Mouse (Mus musculus) liver, embryonic 11.5 days (tissue): ENCODE measurements at regions not wholly inside any gene's neighbourhood (a gene's known extent, or its start where the extent isn't known, plus 50 kb on each side); places are given as distances from the start of the nearest gene placed in this dataset.
A peak's percentile ranks its signal among the peaks of the same experiment; 100 is the strongest.

Experiments
- ATAC-seq: fragments of 200-750 bp; cut with Nextera tagmentation; replicated peaks from 2 replicates; pipeline ENCODE4 v1.8.0; 2017; ENCODE audit warnings: moderate number of reproducible peaks, mild to moderate bottlenecking, moderate TSS enrichment, moderate library complexity; ENCODE audit not compliant: low FRiP score
- DNase-seq: peaks from one replicate; pipeline ENCODE4 v3.0.0-alpha.2; 2017; ENCODE audit warnings: low spot score
- H3K27ac ChIP-seq: fragments of 300-500 bp; sonication (generic); 2 replicates; pipeline ENCODE4 v1.5.1; 2014; ENCODE audit warnings: mild to moderate bottlenecking, low read depth, low read length, control low read depth
- H3K27me3 ChIP-seq: fragments of 300-500 bp; sonication (generic); replicated peaks from 2 replicates; pipeline ENCODE4 v1.6.1; 2014; ENCODE audit warnings: low read length, mixed read lengths; ENCODE audit not compliant: control insufficient read depth, insufficient read depth
- H3K36me3 ChIP-seq: fragments of 300-500 bp; sonication (generic); 2 replicates; pipeline ENCODE4 v1.6.1; 2014; ENCODE audit warnings: mild to moderate bottlenecking, low read length, moderate library complexity, mixed read lengths; ENCODE audit not compliant: control insufficient read depth, insufficient read depth
- H3K4me1 ChIP-seq: fragments of 300-500 bp; sonication (generic); replicated peaks from 2 replicates; pipeline ENCODE4 v1.6.1; 2014; ENCODE audit warnings: low read length, mixed read lengths; ENCODE audit not compliant: control insufficient read depth, insufficient read depth
- H3K4me2 ChIP-seq: fragments of 300-500 bp; sonication (generic); 2 replicates; pipeline ENCODE4 v1.6.1; 2014; ENCODE audit warnings: mild to moderate bottlenecking, control low read depth, moderate library complexity
- H3K4me3 ChIP-seq: fragments of 300-500 bp; sonication (generic); 2 replicates; pipeline ENCODE4 v1.5.1; 2014; ENCODE audit warnings: low read depth, low read length, control low read depth
- H3K9ac ChIP-seq: fragments of 300-500 bp; sonication (generic); 2 replicates; pipeline ENCODE4 v1.6.1; 2014; ENCODE audit warnings: low read depth, low read length, control low read depth
- H3K9me3 ChIP-seq: fragments of 300-500 bp; sonication (generic); 2 replicates; pipeline ENCODE4 v1.6.1; 2016; ENCODE audit warnings: low read length, inconsistent platforms, mixed read lengths; ENCODE audit not compliant: control insufficient read depth
- WGBS: fragments of 180-500 bp; shearing (Covaris S2); extraction: QIAGEN DNeasy Blood & Tissue Kit; methylation state at CpG from one replicate; pipeline ENCODE4 v1.1.7; 2014; 5-methylcytosine and 5-hydroxymethylcytosine counted together

DNA sequence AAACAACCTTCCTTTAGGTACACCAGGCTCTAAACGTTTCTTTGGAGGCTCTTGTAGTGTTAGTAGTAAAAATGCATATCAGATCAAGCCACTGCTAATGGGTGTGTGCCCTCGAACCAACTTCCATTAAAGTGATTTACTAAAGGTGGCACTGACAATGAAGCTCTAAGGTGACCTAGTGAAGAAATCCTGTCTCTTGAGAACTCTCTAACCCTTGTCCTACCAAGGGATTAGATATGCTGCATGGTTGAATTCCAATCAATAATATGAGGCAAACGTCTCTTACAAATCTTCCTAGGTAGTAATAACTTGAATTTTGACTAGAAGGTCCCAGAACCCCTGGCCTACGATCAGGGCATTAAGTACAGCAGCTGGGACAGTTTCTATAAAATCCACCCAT is 640.7 kb downstream of the Pard3 start:
- ATAC-seq (no peak), DNase-seq (no peak)
- no peak overlapping the region for H3K27ac ChIP-seq
- no peaks in the 10 kb centered on the region for H3K36me3 ChIP-seq
- no peaks in the 10 kb centered on the region for H3K9me3 ChIP-seq
- H3K4me2 ChIP-seq, result no peak overlapping the region
- no peaks in the 10 kb centered on the region for H3K4me1 ChIP-seq
- no peak overlapping the region for H3K9ac ChIP-seq
- 62% methylated on average over 4 of the region's 4 CpGs for WGBS
- no peak overlapping the region for H3K4me3 ChIP-seq
- no peaks in the 10 kb centered on the region for H3K27me3 ChIP-seq

DNA sequence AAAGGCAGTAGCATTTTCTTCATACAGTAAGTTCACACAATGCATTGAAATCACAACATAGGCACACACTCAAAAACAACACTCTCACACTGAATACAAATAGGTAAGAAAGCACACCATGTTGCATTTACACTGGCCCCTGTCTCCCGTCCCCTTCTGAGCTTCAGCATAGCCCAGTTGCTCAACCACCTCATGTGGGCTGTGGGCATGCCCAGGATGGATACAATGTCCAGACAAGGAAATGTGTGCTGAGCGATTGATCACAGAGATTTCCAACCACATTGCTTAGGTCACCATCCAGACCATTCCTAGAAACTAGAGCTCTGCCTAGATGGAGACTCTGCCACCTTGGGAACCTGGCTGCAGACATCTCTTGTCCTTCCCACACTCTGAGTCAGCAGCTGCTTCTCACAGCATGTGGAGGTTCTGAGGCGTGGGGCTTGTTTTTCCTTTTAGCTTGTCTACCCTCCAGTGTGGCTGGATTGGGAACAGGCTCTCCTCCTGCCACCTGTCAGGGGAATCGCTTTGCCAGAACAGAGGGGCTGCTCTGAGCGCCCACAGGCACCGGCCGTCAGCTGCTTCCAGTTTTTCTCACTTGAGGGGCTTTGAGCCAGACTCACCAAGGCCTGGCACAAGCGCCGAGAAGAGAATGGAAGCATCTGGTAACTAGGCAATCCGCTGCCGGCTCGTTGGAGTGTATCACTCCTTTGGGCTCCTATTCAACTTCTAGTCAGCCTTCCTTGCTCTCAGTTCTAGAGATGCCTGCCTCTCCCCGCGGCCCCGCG is 642.5 kb downstream of the Pard3 start:
- H3K36me3 ChIP-seq, result no peaks in the 10 kb centered on the region
- 68% methylated on average over 16 of the region's 16 CpGs for WGBS
- H3K27me3 ChIP-seq, result no peaks in the 10 kb centered on the region
- no peaks in the 10 kb centered on the region for H3K4me1 ChIP-seq
- DNase-seq (no peak), ATAC-seq (no peak)
- H3K4me2 ChIP-seq, result no peak overlapping the region
- H3K9me3 ChIP-seq, result no peaks in the 10 kb centered on the region
- no peak overlapping the region for H3K27ac ChIP-seq
- H3K9ac ChIP-seq, result no peak overlapping the region
- no peak overlapping the region for H3K4me3 ChIP-seq

DNA sequence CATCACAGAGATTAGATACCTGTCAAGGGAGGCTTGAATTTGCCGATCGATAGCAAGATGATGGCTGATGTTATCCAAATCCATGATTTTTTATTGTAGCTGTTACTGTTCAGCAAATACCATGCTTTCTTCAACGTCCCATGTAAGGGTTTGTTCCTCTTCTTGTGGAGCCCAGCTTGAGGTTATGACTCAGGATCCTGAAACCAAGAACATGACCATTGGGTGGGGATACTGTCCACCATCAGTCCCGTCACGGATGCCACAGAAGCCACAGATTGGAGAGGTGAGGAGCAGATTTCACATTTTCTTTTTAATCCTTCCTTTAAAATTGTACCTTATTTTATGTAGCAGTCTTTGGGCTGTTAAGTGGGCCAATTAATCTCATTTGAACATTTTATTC is 645.7 kb downstream of the Pard3 start:
- ATAC-seq, result no peak
- Histone ChIP-seq H3K4me1 (no peaks in the 10 kb centered on the region), H3K27me3 (no peaks in the 10 kb centered on the region), H3K27ac (no peak overlapping the region), H3K9ac (no peak overlapping the region), H3K4me2 (no peak overlapping the region), H3K4me3 (no peak overlapping the region), H3K9me3 (no peaks in the 10 kb centered on the region), H3K36me3 (no peaks in the 10 kb centered on the region)
- 74% methylated on average over 5 of the region's 5 CpGs for WGBS
- no peak for DNase-seq

DNA sequence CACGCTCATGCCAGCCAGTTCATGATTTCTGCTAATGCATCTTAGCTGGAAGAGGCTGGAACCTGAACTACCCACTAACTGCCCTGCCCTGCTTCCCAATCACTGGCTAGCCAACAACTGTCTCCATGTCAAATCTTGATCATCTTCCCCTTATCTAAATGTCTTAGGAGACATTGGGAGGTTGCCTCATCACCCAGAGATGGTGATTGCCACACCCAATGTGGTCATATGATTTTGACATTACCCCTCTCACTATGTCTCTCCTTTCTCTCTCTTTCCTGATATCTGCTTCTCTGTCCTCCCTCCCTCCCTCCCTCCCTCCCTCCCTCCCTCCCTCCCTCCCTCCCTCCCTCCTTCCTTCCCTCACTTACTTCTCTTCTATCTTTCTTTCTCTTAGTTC is 643.3 kb upstream of the Nrp1 start:
- H3K27ac ChIP-seq, result no peak overlapping the region
- DNase-seq (no peak), ATAC-seq (no peak)
- H3K4me3 ChIP-seq, result no peak overlapping the region
- H3K4me1 ChIP-seq, result no peaks in the 10 kb centered on the region
- 75% methylated on average over 1 of the region's 1 CpGs for WGBS
- no peaks in the 10 kb centered on the region for H3K27me3 ChIP-seq
- H3K9me3 ChIP-seq, result no peaks in the 10 kb centered on the region
- no peak overlapping the region for H3K9ac ChIP-seq
- H3K4me2 ChIP-seq, result no peak overlapping the region
- no peaks in the 10 kb centered on the region for H3K36me3 ChIP-seq

DNA sequence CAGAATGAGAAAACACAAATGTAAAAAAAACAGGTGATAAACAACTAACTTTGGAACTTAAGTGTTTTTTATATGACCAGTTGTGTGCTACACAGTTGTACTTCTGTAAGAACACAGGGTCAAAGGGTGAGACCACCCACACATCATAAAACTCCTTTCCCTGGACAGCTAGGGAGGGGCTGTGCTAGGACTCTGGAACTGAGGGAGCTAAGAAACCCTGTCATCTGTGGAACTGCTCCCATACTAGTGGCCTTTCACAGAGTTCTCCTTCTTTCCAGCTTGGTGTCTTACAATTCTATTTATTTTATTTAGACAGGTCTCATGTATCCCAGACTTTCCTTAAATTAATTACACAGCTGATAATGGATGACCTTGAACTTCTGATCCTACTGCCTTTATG is 640.4 kb upstream of the Nrp1 start:
- Histone ChIP-seq H3K4me3 (no peak overlapping the region), H3K9me3 (no peaks in the 10 kb centered on the region), H3K4me1 (0 out of 2 replicates have a peak, but pooled peaks cover 3% of the 10 kb centered on the region), H3K27me3 (no peaks in the 10 kb centered on the region), H3K27ac (no peak overlapping the region), H3K36me3 (no peaks in the 10 kb centered on the region), H3K4me2 (no peak overlapping the region), H3K9ac (no peak overlapping the region)
- DNase-seq (no peak), ATAC-seq (no peak)

DNA sequence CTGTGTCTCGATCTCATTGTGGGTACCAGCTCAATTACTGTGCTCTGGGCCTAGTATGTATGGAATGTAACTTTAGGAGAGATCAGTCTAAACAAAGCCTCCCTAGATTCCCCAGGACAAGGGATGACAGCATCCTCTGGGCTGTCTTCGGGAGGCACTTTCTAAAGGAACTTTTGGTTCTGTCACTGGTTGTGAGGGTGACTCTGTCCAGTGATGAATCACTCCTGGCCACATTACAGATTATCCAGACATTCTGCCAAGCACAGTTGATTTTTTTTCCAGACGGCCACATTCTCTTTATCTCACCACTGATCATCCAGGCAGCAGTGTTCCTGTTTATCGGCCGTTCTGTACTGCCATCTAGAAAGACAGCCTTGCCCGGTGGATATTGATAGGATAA is 638.5 kb upstream of the Nrp1 start:
- no peak for ATAC-seq

DNA sequence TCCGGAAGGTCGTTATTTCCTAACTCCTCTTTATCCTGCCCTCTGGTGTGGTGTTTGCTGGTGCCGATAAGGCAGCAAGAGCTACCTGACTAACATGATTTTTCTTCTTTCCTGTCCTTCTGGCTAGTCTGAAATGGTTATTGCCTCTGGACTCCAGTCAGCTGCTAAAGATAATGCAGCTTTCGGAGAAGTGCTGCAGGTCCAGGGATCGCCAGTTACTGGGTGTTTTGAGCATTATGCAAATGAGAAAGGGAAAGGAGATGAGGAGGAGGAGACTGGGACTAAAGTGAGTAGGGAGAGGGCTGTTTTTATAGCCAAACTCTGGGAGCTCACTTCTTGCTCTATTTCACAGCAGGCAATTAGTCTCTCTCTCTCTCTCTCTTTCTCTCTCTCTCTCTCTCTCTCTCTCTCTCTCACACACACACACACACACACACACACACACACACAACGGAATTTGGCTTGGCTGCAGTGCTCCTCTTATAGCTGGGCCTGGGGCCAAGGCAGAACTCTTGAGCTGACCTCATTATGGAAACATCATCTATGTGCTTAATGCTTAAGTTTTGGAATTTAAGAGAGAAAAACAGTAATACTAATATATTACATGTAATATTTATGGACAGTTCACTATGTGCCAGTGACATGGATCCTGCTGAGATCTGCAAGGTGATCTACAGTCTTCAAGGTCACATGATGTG is 637.7 kb upstream of the Nrp1 start:
- DNase-seq (no peak), ATAC-seq (peak; percentile 42; the same call in 1 of the 2 replicates)
- H3K36me3 ChIP-seq, result no peaks in the 10 kb centered on the region
- H3K27me3 ChIP-seq, result no peaks in the 10 kb centered on the region
- 22% methylated on average over 6 of the region's 6 CpGs for WGBS
- 0 out of 2 replicates have a peak, but pooled peaks cover 3% of the 10 kb centered on the region for H3K4me1 ChIP-seq
- no peak overlapping the region for H3K27ac ChIP-seq
- H3K4me2 ChIP-seq, result peak overlapping the region; percentile 30
- no peak overlapping the region for H3K4me3 ChIP-seq
- H3K9me3 ChIP-seq, result no peaks in the 10 kb centered on the region
- no peak overlapping the region for H3K9ac ChIP-seq

More for the DNA sequence above, 638.5 kb upstream of the Nrp1 start:
- H3K4me2 ChIP-seq, result no peak overlapping the region; the same call in 1 of the 2 replicates
- no peaks in the 10 kb centered on the region for H3K36me3 ChIP-seq
- no peaks in the 10 kb centered on the region for H3K27me3 ChIP-seq
- 20% methylated on average over 6 of the region's 6 CpGs for WGBS
- no peaks in the 10 kb centered on the region for H3K9me3 ChIP-seq
- DNase-seq, result no peak
- H3K4me3 ChIP-seq, result no peak overlapping the region
- no peak overlapping the region for H3K9ac ChIP-seq
- H3K27ac ChIP-seq, result no peak overlapping the region
- H3K4me1 ChIP-seq, result 0 out of 2 replicates have a peak, but pooled peaks cover 3% of the 10 kb centered on the region

DNA sequence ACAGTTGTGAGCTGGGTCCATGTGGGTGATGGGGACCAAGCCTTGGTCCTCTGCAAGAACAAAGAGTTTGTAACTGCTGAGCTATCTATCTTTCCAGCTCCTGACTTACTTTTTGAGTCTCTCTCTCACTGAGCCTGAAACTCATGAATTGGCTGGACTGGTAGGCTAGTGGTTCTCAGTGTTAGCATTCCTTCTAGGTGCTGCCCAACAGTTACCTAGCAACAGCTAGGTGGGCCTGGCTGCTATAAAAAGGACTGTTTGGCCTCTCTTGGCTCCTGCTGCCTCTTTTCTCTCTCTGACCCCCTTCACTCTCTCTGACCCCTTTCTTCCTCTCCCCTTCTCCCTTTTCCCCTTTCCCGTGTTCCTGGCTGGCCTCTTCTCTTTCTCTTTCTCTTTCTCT is 636.8 kb upstream of the Nrp1 start:
- Histone ChIP-seq H3K36me3 (no peaks in the 10 kb centered on the region), H3K4me2 (no peak overlapping the region), H3K4me3 (no peak overlapping the region), H3K4me1 (0 out of 2 replicates have a peak, but pooled peaks cover 3% of the 10 kb centered on the region), H3K9me3 (no peaks in the 10 kb centered on the region), H3K9ac (no peak overlapping the region), H3K27ac (no peak overlapping the region), H3K27me3 (no peaks in the 10 kb centered on the region)
- ATAC-seq (no peak), DNase-seq (no peak)
- 23% methylated on average over 1 of the region's 1 CpGs for WGBS

DNA sequence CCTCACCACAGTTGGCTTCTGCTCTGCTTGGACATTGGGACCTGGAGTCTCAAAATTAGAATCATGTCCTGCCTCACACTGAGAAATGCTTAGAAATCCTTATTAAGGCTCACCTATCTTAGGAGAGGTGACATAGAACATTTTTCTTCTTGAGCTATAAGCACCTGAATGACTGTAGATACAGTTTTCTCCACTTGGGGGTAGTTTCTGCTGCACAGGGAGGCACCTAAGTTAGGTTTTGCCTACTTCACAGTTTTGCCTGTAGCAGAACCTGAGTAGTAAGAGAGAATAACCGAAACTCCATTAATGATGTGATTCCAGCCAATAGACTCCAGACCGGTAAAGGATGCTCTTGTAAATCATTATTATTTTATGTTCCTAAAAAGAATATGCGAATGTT is 624.3 kb upstream of the Nrp1 start:
- H3K4me1 ChIP-seq, result no peaks in the 10 kb centered on the region
- H3K36me3 ChIP-seq, result no peaks in the 10 kb centered on the region
- H3K27me3 ChIP-seq, result no peaks in the 10 kb centered on the region
- ATAC-seq, result no peak
- no peaks in the 10 kb centered on the region for H3K9me3 ChIP-seq
- no peak overlapping the region for H3K9ac ChIP-seq
- H3K27ac ChIP-seq, result no peak overlapping the region
- no peak overlapping the region for H3K4me3 ChIP-seq
- H3K4me2 ChIP-seq, result no peak overlapping the region
- DNase-seq, result no peak
- 88% methylated on average over 3 of the region's 3 CpGs for WGBS
